In genomic region chr3:116836681-116837475, GRCm38 (mm10) we compare ENCODE assay signal across 6 mouse cellular contexts.
"Had no signal": no experiment of that assay in that cellular context is flagged by ENCODE, and none has a peak within 500 bp of the region (broad histone marks: within the 10 kb centered on the region; RNA-seq: fewer than 3 reads in every experiment).

No protein-coding gene starts in this region.

- H3K36me3 ChIP-seq: limb, embryonic 15.5 days; liver, embryonic 12.5 days; midbrain, embryonic 10.5 days; neural tube, embryonic 13.5 days had no signal

- H3K27me3 ChIP-seq: limb, embryonic 15.5 days; liver, embryonic 12.5 days; neural tube, embryonic 13.5 days had no signal

- H3K4me1 ChIP-seq: limb, embryonic 15.5 days had no signal

- H3K9me3 ChIP-seq: limb, embryonic 15.5 days; liver, embryonic 12.5 days; midbrain, embryonic 10.5 days; neural tube, embryonic 13.5 days had no signal

- H3K27ac ChIP-seq: kidney, postnatal 0 days; limb, embryonic 15.5 days; liver, embryonic 12.5 days; neural tube, embryonic 13.5 days had no signal

- H3K9ac ChIP-seq: limb, embryonic 15.5 days; lung, embryonic 14.5 days; neural tube, embryonic 13.5 days had no signal
